Mouse (Mus musculus) adrenal gland, postnatal 14 days (tissue): ENCODE measurements at regions not wholly inside any gene's neighbourhood (a gene's known extent, or its start where the extent isn't known, plus 50 kb on each side); places are given as distances from the start of the nearest gene placed in this dataset.
A peak's percentile ranks its signal among the peaks of the same experiment; 100 is the strongest.

Source experiments
- DNase-seq: peaks from one replicate; pipeline ENCODE4 v3.0.0; 2021; ENCODE audit warnings: mixed read lengths

GRCm38 (mm10) chr10:117447206-117447605 lies 67.4 kb upstream of the Cpsf6 start:
- peak; percentile 23 for DNase-seq

GRCm38 (mm10) chr10:117446776-117447175 lies 67.0 kb upstream of the Cpsf6 start:
- no peak for DNase-seq

- no peak for DNase-seq
Measured at GRCm38 (mm10) chr10:117445801-117446490, 66.1 kb upstream of the Cpsf6 start.

- no peak for DNase-seq
Measured at GRCm38 (mm10) chr10:117445181-117445790, 65.5 kb upstream of the Cpsf6 start.

- DNase-seq = no peak
Measured at GRCm38 (mm10) chr10:117444761-117445160, 64.9 kb upstream of the Cpsf6 start.

GRCm38 (mm10) chr10:117443426-117444350 lies 63.9 kb upstream of the Cpsf6 start:
- DNase-seq = no peak

- no peak for DNase-seq
Measured at GRCm38 (mm10) chr10:117441979-117442803, 62.4 kb upstream of the Cpsf6 start.

GRCm38 (mm10) chr10:117441121-117441978 lies 61.5 kb upstream of the Cpsf6 start:
- DNase-seq = no peak

GRCm38 (mm10) chr10:117440225-117440976 lies 60.6 kb upstream of the Cpsf6 start:
- DNase-seq = no peak

GRCm38 (mm10) chr10:117439206-117440110 lies 59.6 kb upstream of the Cpsf6 start:
- no peak for DNase-seq

GRCm38 (mm10) chr10:117438614-117439193 lies 58.9 kb upstream of the Cpsf6 start:
- DNase-seq = no peak

GRCm38 (mm10) chr10:117437970-117438369 lies 58.2 kb upstream of the Cpsf6 start:
- no peak for DNase-seq

GRCm38 (mm10) chr10:117436875-117437715 lies 57.3 kb upstream of the Cpsf6 start:
- peak; percentile 52 for DNase-seq

GRCm38 (mm10) chr10:117436308-117436874 lies 56.6 kb upstream of the Cpsf6 start:
- DNase-seq = no peak

- DNase-seq = no peak
Measured at GRCm38 (mm10) chr10:117435734-117436121, 55.9 kb upstream of the Cpsf6 start.

- peak; percentile 94 for DNase-seq
Measured at GRCm38 (mm10) chr10:117434871-117435733, 55.3 kb upstream of the Cpsf6 start.
